Mouse (Mus musculus) cerebellum, adult 2 months (tissue): ENCODE measurements around the gene Gm49380.

Experiments
- CTCF ChIP-seq: fragments of 200-500 bp; IDR thresholded peaks from 2 replicates; pipeline ENCODE4 v1.5.1; 2011; ENCODE audit warnings: low read depth, mild to moderate bottlenecking, control low read depth, low read length, moderate library complexity, borderline replicate concordance; ENCODE audit not compliant: insufficient read depth
- POLR2A ChIP-seq: fragments of 200-500 bp; IDR thresholded peaks from 2 replicates; pipeline ENCODE4 v1.6.1; 2011; ENCODE audit warnings: low read length, control low read depth, borderline replicate concordance; ENCODE audit not compliant: insufficient read depth

GRCm38 (mm10) chr9:44116182-44116581 lies 2.9 kb upstream of the Gm49380 start:
- TF ChIP-seq CTCF (no peak), POLR2A (no peak)
